Mouse (Mus musculus) forebrain, embryonic 11.5 days (tissue): ENCODE measurements around the gene Ezh1. TPM values are rescaled to one million over a fixed set of nuclear protein-coding genes. Genes with fewer than 3 reads are reported as not detected.
A peak's percentile ranks its signal among the peaks of the same experiment; 100 is the strongest.
"Not testable (repeated sequence)": the region's sequence is repeated elsewhere in the genome, so short reads cannot be mapped to it uniquely, and the experiment has no call there.

Source experiments
- ATAC-seq: fragments of 200-750 bp; cut with Nextera tagmentation; replicated peaks from 2 replicates; pipeline ENCODE4 v1.8.0; 2017; ENCODE audit warnings: moderate TSS enrichment; ENCODE audit not compliant: low FRiP score
- DNase-seq: peaks from one replicate; pipeline ENCODE4 v3.0.0-alpha.2; 2017; ENCODE audit warnings: low spot score
- H3K27ac ChIP-seq: fragments of 300-500 bp; sonication (generic); 2 replicates; pipeline ENCODE4 v1.5.1; 2014; ENCODE audit warnings: low read depth, low read length
- H3K27me3 ChIP-seq: fragments of 300-500 bp; sonication (generic); 2 replicates; pipeline ENCODE4 v1.6.1; 2014; ENCODE audit warnings: mild to moderate bottlenecking, low read length, mixed read lengths; ENCODE audit not compliant: control insufficient read depth, insufficient read depth
- H3K36me3 ChIP-seq: fragments of 300-500 bp; sonication (generic); 2 replicates; pipeline ENCODE4 v1.6.1; 2014; ENCODE audit warnings: mild to moderate bottlenecking, low read length, moderate library complexity, mixed read lengths; ENCODE audit not compliant: control insufficient read depth, insufficient read depth
- H3K4me1 ChIP-seq: fragments of 300-500 bp; sonication (generic); replicated peaks from 2 replicates; pipeline ENCODE4 v1.6.1; 2014; ENCODE audit warnings: low read length, mixed read lengths; ENCODE audit not compliant: control insufficient read depth, insufficient read depth
- H3K4me2 ChIP-seq: fragments of 300-500 bp; sonication (generic); 2 replicates; pipeline ENCODE4 v1.6.1; 2014; ENCODE audit warnings: low read depth, mild to moderate bottlenecking, low read length, moderate library complexity, mixed read lengths; ENCODE audit not compliant: severe bottlenecking
- H3K4me3 ChIP-seq: fragments of 300-500 bp; sonication (generic); 2 replicates; pipeline ENCODE4 v1.5.1; 2014; ENCODE audit warnings: low read depth, low read length
- H3K9ac ChIP-seq: fragments of 300-500 bp; sonication (generic); 2 replicates; pipeline ENCODE4 v1.6.1; 2014; ENCODE audit warnings: low read length
- H3K9me3 ChIP-seq: fragments of 300-500 bp; sonication (generic); 2 replicates; pipeline ENCODE4 v1.6.1; 2016; ENCODE audit warnings: low read length, mixed read lengths; ENCODE audit not compliant: control insufficient read depth
- WGBS: fragments of 180-500 bp; shearing (Covaris S2); extraction: QIAGEN DNeasy Blood & Tissue Kit; methylation state at CpG from one replicate; pipeline ENCODE4 v1.1.7; 2014; 5-methylcytosine and 5-hydroxymethylcytosine counted together
- polyA plus RNA-seq: library from polyadenylated mRNA; unstranded; fragments of >200 nt; fragmentation: Nextera tagmentation; extraction: Ambion mirVana; gene quantifications from 2 replicates; pipeline ENCODE4 v1.2.1, GENCODE M21; 2014

Ezh1 gene
- polyA plus RNA-seq, 1 experiment from 2014 or later = 12.8 TPM

DNA sequence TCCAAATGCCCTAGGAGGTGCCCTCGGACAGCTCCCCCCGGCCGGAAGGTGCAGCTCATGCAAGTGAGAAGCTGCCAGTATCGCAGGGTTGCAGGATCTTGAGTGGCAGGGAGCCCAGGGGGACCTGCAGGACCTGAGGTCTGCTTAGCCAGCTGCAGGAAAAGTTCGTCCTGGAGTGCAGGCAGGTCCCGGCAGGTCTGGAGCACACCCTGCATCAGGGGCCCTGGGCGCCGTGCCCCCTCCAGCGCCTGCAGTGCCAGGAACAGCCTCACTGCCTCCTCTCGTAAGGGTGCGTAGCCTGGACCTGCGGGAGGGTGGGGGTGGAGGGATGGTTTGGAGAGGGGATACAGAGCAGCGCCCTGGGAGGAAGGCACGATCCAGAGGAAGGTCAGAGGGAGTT, 59.9 kb downstream of the Ezh1 start:
- H3K36me3 ChIP-seq = no peaks in the 10 kb centered on the region
- ATAC-seq = no peak
- peaks cover 20% of the 10 kb centered on the region for H3K4me1 ChIP-seq
- peaks cover 76% of the 10 kb centered on the region for H3K27me3 ChIP-seq
- no peak for DNase-seq
- no peak overlapping the region for H3K9ac ChIP-seq
- H3K4me3 ChIP-seq = no peak overlapping the region
- H3K27ac ChIP-seq = no peak overlapping the region
- no peaks in the 10 kb centered on the region for H3K9me3 ChIP-seq
- 38% methylated on average over 14 of the region's 14 CpGs for WGBS
- no peak overlapping the region for H3K4me2 ChIP-seq

DNA sequence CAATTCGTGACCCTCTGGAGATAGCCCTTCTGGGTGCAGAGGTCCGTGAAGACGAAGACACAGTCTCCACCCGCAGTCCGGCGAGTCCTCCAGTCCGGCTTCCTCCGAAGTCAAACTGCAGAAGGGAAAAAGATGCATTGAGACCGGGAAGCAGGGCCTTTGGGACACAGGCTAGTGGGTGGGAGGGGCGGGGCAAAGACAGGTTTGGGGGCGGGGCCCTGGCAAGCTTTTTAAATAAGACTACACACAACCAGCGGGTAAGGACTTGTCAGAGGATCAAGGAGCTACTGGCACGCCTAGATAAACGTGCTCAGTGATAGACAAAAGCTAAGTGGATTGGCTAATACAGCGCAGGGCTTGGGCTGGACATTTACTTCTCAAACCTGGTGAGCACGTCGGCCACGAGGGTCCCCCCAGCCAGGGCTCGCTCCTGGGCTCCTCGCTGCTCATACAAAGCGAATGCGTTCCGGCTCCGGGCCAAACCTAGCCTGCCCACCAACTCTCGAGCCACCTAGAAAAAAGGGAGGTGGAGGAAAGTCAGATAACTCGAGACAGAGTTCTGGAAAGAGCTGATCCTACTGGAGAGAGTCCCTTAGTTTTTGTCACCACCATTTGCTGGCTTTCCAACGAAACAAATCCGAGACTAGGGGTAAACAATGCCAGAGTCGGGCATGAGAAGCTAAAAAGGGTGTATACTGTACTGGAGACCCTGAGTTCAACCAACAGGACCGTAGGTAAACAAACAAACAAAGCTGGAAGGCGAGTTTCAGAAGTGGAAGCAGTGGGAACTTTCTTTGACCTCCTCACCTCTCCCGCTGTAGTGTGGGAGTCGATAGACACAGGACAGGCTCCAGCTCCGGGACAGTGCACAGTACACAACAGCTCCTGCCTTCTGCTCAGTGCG, 61.3 kb downstream of the Ezh1 start:
- no peak for DNase-seq

DNA sequence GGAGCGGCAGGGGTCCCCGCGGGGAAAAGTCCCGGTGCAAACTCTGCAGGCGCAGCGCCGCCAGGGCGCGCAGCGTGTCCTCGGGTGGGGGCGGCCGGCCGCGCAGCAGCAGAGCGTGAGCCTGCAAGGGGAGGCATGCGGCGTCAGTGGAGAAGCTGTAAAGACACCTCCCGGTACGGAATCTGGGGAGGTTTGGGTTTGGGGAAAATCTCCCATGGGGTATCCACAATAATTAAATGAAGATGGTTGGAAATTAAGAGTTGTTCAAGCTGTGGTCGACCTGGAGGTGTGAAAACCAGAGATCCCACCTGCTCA, 62.0 kb downstream of the Ezh1 start:
- Histone ChIP-seq H3K27ac (no peak overlapping the region), H3K27me3 (peaks cover 67% of the 10 kb centered on the region), H3K9me3 (no peaks in the 10 kb centered on the region), H3K36me3 (no peaks in the 10 kb centered on the region), H3K4me1 (peaks cover 14% of the 10 kb centered on the region), H3K4me3 (peak overlapping the region; percentile 18), H3K4me2 (peak overlapping the region; percentile 45), H3K9ac (peak overlapping the region; percentile 12; the same call in 1 of the 2 replicates)
- WGBS = 2% methylated on average over 20 of the region's 21 CpGs
- DNase-seq = no peak
- ATAC-seq = no peak

More for the DNA sequence above, 61.3 kb downstream of the Ezh1 start:
- Histone ChIP-seq H3K9me3 (no peaks in the 10 kb centered on the region), H3K4me2 (peak overlapping the region; percentile 45), H3K27me3 (peaks cover 72% of the 10 kb centered on the region), H3K27ac (no peak overlapping the region), H3K36me3 (no peaks in the 10 kb centered on the region), H3K4me1 (peaks cover 17% of the 10 kb centered on the region), H3K4me3 (no peak overlapping the region), H3K9ac (no peak overlapping the region; the same call in 1 of the 2 replicates)
- WGBS = 7% methylated on average over 35 of the region's 35 CpGs
- no peak for ATAC-seq

DNA sequence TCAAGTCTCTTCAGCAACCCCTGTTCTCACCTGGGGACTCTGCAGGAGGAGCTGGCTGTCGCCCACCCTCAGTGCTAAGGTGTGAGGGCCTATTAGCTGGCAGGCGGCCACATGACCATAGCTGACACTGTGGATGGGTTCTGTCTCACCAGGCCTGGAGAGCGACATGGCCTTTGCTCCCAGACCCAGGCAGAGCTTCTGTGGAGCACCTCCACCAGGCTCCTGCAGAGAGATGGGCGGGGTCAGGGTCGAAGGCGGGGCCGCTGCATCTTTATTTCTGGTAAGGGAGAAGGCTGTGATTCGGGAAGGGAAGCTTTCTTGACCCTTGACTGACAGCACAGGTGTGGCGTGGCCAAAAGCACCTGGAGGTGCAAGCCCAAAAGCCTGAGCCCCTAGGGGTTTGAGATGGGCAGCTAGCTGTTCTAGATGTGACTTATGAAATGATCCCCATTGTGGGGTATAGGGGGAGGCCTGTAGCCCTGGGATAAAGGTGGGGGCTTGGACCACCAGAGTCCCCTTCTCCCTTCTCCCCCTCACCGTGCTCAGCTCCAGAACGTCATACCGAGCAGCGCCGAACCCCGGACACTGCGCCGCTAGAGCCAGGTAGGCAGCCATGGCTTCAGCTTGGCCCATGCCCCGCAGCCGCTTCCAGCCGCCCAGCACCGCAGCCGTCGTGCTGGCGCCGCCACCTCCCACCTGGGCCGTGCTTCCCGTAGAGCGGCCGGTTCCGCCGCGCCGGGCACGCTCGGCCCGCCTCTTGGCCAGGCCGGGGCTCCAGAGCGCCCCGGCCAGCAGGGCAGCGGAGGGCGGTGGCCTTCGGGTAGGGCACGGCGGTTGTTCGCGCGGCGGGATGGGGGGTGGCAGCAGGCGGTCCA, 62.5 kb downstream of the Ezh1 start:
- Histone ChIP-seq H3K4me2 (peak overlapping the region; percentile 45), H3K9me3 (no peaks in the 10 kb centered on the region), H3K4me1 (peaks cover 14% of the 10 kb centered on the region), H3K27me3 (peaks cover 61% of the 10 kb centered on the region), H3K36me3 (no peaks in the 10 kb centered on the region), H3K27ac (no peak overlapping the region), H3K9ac (peak overlapping the region; percentile 12; the same call in 1 of the 2 replicates), H3K4me3 (peak overlapping the region; percentile 18)
- DNase-seq (no peak), ATAC-seq (no peak)
- WGBS = 7% methylated on average over 48 of the region's 49 CpGs

DNA sequence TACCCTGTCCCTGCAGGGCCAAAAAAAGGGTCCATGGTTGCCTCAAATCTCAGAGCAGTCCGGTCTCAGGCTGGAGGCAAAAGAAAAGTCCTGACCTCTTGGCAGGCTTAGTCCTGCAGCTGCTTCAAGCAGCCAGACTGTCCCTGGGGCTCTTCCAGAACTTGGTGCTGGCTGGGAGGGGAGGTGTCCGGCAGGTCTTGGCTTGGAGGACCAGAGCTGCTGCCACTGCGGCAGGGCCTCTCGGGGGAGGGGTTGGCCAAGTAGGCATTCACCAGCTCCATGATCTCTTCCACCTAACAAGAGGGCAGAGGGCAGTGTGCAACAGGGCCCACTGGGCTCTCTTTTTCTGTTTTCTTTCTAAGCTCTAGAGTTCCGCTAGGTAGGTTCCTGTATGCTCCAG, 63.5 kb downstream of the Ezh1 start:
- WGBS = 52% methylated on average over 5 of the region's 5 CpGs
- H3K9me3 ChIP-seq = no peaks in the 10 kb centered on the region
- H3K4me2 ChIP-seq = no peak overlapping the region
- H3K27ac ChIP-seq = no peak overlapping the region
- ATAC-seq (no peak), DNase-seq (no peak)
- no peak overlapping the region for H3K4me3 ChIP-seq
- H3K27me3 ChIP-seq = peaks cover 51% of the 10 kb centered on the region
- peaks cover 14% of the 10 kb centered on the region for H3K4me1 ChIP-seq
- no peaks in the 10 kb centered on the region for H3K36me3 ChIP-seq
- H3K9ac ChIP-seq = no peak overlapping the region

DNA sequence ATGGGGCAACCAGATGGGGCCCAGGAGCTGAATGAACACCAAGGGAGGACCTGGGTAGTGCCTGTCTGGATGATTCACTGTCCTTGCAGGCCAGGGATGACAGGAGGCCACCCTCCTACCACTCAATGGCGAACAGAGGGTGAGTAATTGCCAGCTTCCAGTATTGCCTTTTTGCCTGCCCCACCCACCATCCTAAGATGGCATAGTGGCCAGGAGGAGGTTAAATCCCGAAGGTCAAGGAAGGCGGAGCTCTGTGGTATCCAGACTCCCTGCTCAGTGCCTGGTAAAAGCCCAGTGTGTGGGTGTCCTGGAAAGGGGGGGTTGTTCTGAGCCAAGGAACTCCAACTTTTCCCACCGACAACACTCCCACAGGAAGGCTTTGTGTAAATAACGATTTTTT, 64.0 kb downstream of the Ezh1 start:
- ATAC-seq = no peak
- Histone ChIP-seq H3K9me3 (no peaks in the 10 kb centered on the region), H3K4me1 (peaks cover 14% of the 10 kb centered on the region), H3K27me3 (peaks cover 47% of the 10 kb centered on the region), H3K27ac (no peak overlapping the region), H3K4me2 (no peak overlapping the region), H3K36me3 (no peaks in the 10 kb centered on the region), H3K9ac (no peak overlapping the region), H3K4me3 (no peak overlapping the region)
- no peak for DNase-seq
- 54% methylated on average over 5 of the region's 5 CpGs for WGBS

DNA sequence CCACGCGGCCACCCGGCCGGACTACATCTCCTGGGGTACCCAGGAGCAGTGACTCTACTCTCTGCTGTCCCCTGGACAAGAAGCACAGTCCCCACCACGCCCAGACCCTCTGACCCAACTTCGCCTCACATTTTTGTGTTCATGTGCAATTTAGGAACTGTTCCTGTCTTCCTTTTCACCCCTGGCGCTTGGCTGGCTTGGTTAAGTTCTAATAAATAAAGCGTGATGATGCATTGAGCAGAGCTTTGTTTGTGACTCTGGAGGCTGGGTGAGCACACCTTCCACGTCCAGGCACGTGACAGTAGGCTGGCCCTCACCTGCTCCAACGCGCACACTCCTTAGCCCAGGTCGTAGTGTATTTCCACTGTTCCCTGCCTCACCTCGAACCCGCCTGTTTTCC, 64.7 kb downstream of the Ezh1 start:
- Histone ChIP-seq H3K4me2 (no peak overlapping the region), H3K9me3 (no peaks in the 10 kb centered on the region), H3K4me3 (no peak overlapping the region), H3K27ac (no peak overlapping the region), H3K4me1 (peaks cover 14% of the 10 kb centered on the region), H3K9ac (no peak overlapping the region), H3K36me3 (no peaks in the 10 kb centered on the region), H3K27me3 (peaks cover 39% of the 10 kb centered on the region)
- DNase-seq = no peak
- no peak for ATAC-seq
- 87% methylated on average over 15 of the region's 15 CpGs for WGBS

DNA sequence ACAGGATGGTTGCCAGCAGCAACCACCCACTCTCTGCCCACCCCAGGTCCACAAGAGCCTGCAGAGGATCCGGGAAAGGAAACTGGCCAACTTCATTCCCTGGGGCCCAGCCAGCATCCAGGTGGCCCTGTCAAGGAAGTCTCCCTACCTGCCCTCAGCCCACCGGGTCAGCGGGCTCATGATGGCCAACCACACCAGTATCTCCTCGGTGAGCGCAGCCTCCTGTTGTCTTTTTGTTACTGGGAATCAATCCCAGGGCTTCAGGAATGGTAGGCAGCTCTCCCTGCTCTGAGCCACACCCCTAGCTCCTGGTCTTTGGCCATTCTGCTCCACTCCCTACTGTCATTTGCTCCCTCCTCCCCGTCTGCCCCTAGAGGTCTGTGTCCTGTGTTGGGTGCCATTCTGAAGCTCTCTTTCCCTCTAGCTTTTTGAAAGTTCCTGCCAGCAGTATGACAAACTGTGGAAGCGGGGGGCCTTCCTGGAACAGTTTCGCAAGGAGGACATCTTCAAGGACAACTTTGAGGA, 65.2 kb downstream of the Ezh1 start:
- Histone ChIP-seq H3K27me3 (peaks cover 36% of the 10 kb centered on the region), H3K4me1 (peaks cover 15% of the 10 kb centered on the region)
- not testable (repeated sequence) for H3K4me2 ChIP-seq, H3K36me3 ChIP-seq, H3K9me3 ChIP-seq, H3K4me3 ChIP-seq, H3K9ac ChIP-seq, DNase-seq, H3K27ac ChIP-seq, ATAC-seq
- 78% methylated on average over 6 of the region's 8 CpGs for WGBS
